Mouse (Mus musculus) heart, embryonic 16.5 days (tissue): Measurements from ENCODE around the gene Pdcd2. TPM values are rescaled to one million over a fixed set of nuclear protein-coding genes. Genes with fewer than 3 reads are reported as not detected.
A peak's percentile ranks its signal among the peaks of the same experiment; 100 is the strongest.

ENCODE experiments used
- ATAC-seq: fragments of 200-750 bp; cut with Nextera tagmentation; replicated peaks from 2 replicates; pipeline ENCODE4 v1.8.0; 2017; ENCODE audit warnings: moderate number of reproducible peaks; ENCODE audit not compliant: insufficient read depth, low FRiP score; ENCODE audit errors: extremely low read depth
- H3K27ac ChIP-seq: fragments of 300-500 bp; sonication (generic); 2 replicates; pipeline ENCODE4 v1.5.1; 2014; ENCODE audit warnings: mild to moderate bottlenecking, low read length, control low read depth, moderate library complexity
- H3K27me3 ChIP-seq: fragments of 300-500 bp; sonication (generic); 2 replicates; pipeline ENCODE4 v1.6.1; 2014; ENCODE audit warnings: low read length, mixed read lengths; ENCODE audit not compliant: control insufficient read depth, insufficient read depth
- H3K36me3 ChIP-seq: fragments of 300-500 bp; sonication (generic); 2 replicates; pipeline ENCODE4 v1.6.1; 2014; ENCODE audit not compliant: control insufficient read depth, insufficient read depth
- H3K4me1 ChIP-seq: fragments of 300-500 bp; sonication (generic); 2 replicates; pipeline ENCODE4 v1.6.1; 2014; ENCODE audit warnings: low read length, mixed read lengths; ENCODE audit not compliant: control insufficient read depth, insufficient read depth
- H3K4me2 ChIP-seq: fragments of 300-500 bp; sonication (generic); 2 replicates; pipeline ENCODE4 v1.6.1; 2014; ENCODE audit warnings: low read depth, mild to moderate bottlenecking, control low read depth, low read length
- H3K4me3 ChIP-seq: fragments of 300-500 bp; sonication (generic); 2 replicates; pipeline ENCODE4 v1.5.1; 2014; ENCODE audit warnings: mild to moderate bottlenecking, control low read depth, low read length
- H3K9ac ChIP-seq: fragments of 300-500 bp; sonication (generic); 2 replicates; pipeline ENCODE4 v1.6.1; 2014; ENCODE audit warnings: low read length, control low read depth
- H3K9me3 ChIP-seq: fragments of 300-500 bp; sonication (generic); replicated peaks from 2 replicates; pipeline ENCODE4 v1.6.1; 2016; ENCODE audit warnings: low read length; ENCODE audit not compliant: control insufficient read depth
- WGBS: fragments of 180-500 bp; shearing (Covaris S2); extraction: QIAGEN DNeasy Blood & Tissue Kit; methylation state at CpG from one replicate; pipeline ENCODE4 v1.1.7; 2014; 5-methylcytosine and 5-hydroxymethylcytosine counted together
- polyA plus RNA-seq: library from polyadenylated mRNA; unstranded; fragments of >200 nt; fragmentation: Nextera tagmentation; extraction: Ambion mirVana; gene quantifications from 2 replicates; pipeline ENCODE4 v1.2.1, GENCODE M21; 2015

Gene Pdcd2
- polyA plus RNA-seq, 1 experiment from 2014 or later = 35.1 TPM

- 91% methylated on average over 1 of the region's 1 CpGs for WGBS
- Histone ChIP-seq H3K27me3 (no peaks in the 10 kb centered on the region), H3K36me3 (peaks cover 53% of the 10 kb centered on the region), H3K9me3 (no peaks in the 10 kb centered on the region), H3K4me2 (no peak overlapping the region), H3K4me3 (no peak overlapping the region), H3K9ac (no peak overlapping the region), H3K27ac (no peak overlapping the region), H3K4me1 (no peaks in the 10 kb centered on the region)
- no peak for ATAC-seq
Observed at GRCm38 (mm10) chr17:15518766-15519165, 8.3 kb downstream of the Pdcd2 start.

- WGBS = 89% methylated on average over 5 of the region's 5 CpGs
- no peaks in the 10 kb centered on the region for H3K4me1 ChIP-seq
- no peak overlapping the region for H3K27ac ChIP-seq
- H3K9me3 ChIP-seq = no peaks in the 10 kb centered on the region
- no peak overlapping the region for H3K4me2 ChIP-seq
- no peak for ATAC-seq
- H3K27me3 ChIP-seq = no peaks in the 10 kb centered on the region
- H3K9ac ChIP-seq = no peak overlapping the region
- peaks cover 57% of the 10 kb centered on the region for H3K36me3 ChIP-seq
- no peak overlapping the region for H3K4me3 ChIP-seq
Observed at GRCm38 (mm10) chr17:15518186-15518585, 8.9 kb downstream of the Pdcd2 start.

- H3K27ac ChIP-seq = no peak overlapping the region
- ATAC-seq = 0 out of 2 replicates have a peak, but pooled peaks have one; percentile 28
- no peak overlapping the region for H3K4me2 ChIP-seq
- no peaks in the 10 kb centered on the region for H3K9me3 ChIP-seq
- H3K4me1 ChIP-seq = no peaks in the 10 kb centered on the region
- peaks cover 53% of the 10 kb centered on the region for H3K36me3 ChIP-seq
- no peak overlapping the region for H3K4me3 ChIP-seq
- no peaks in the 10 kb centered on the region for H3K27me3 ChIP-seq
- 45% methylated on average over 5 of the region's 5 CpGs for WGBS
- no peak overlapping the region for H3K9ac ChIP-seq
Observed at GRCm38 (mm10) chr17:15517776-15518175, 9.3 kb downstream of the Pdcd2 start.

GRCm38 (mm10) chr17:15510694-15511093 lies 16.4 kb downstream of the Pdcd2 start:
- Histone ChIP-seq H3K9ac (no peak overlapping the region), H3K4me3 (no peak overlapping the region), H3K9me3 (no peaks in the 10 kb centered on the region; the same call in 1 of the 2 replicates), H3K27ac (no peak overlapping the region), H3K4me2 (no peak overlapping the region), H3K36me3 (peaks cover 75% of the 10 kb centered on the region), H3K27me3 (no peaks in the 10 kb centered on the region), H3K4me1 (no peaks in the 10 kb centered on the region)
- 100% methylated on average over 2 of the region's 2 CpGs for WGBS
- no peak for ATAC-seq

- peak; percentile 90 for ATAC-seq
- Histone ChIP-seq H3K36me3 (peaks cover 14% of the 10 kb centered on the region), H3K4me1 (peaks cover 32% of the 10 kb centered on the region), H3K4me2 (peak within 1 kb of the TSS; percentile 81), H3K27ac (peak within 1 kb of the TSS; percentile 87), H3K9me3 (no peaks in the 10 kb centered on the region), H3K27me3 (no peaks in the 10 kb centered on the region), H3K4me3 (peak within 1 kb of the TSS; percentile 98), H3K9ac (peak within 1 kb of the TSS; percentile 92)
- under 1% methylated on average over 63 of the region's 63 CpGs for WGBS
Observed at GRCm38 (mm10) chr17:15499656-15500394, 27.3 kb downstream of the Pdcd2 start, which contains the start of the genes Psmb1 and Tbp. TSS of gene Psmb1 (minus strand) at chr17:15499751. TSS of gene Tbp (plus strand) at chr17:15499888.

GRCm38 (mm10) chr17:15498753-15499113 lies 28.4 kb downstream of the Pdcd2 start:
- 40% methylated on average over 7 of the region's 7 CpGs for whole genome bisulfite sequencing
- H3K36me3 ChIP-seq = peaks cover 9% of the 10 kb centered on the region
- peak overlapping the region; percentile 87 for H3K27ac ChIP-seq
- no peaks in the 10 kb centered on the region for H3K27me3 ChIP-seq
- H3K9ac ChIP-seq = peak overlapping the region; percentile 84
- no peak for ATAC-seq
- peak overlapping the region; percentile 81 for H3K4me2 ChIP-seq
- H3K4me1 ChIP-seq = peaks cover 32% of the 10 kb centered on the region
- H3K4me3 ChIP-seq = peak overlapping the region; percentile 98
- no peaks in the 10 kb centered on the region for H3K9me3 ChIP-seq

- under 1% methylated on average over 50 of the region's 50 CpGs for WGBS
- Histone ChIP-seq H3K4me1 (peaks cover 32% of the 10 kb centered on the region), H3K4me3 (peak overlapping the region; percentile 75), H3K4me2 (peak overlapping the region; percentile 81), H3K36me3 (peaks cover 11% of the 10 kb centered on the region), H3K9ac (peak overlapping the region; percentile 84), H3K27me3 (no peaks in the 10 kb centered on the region), H3K9me3 (no peaks in the 10 kb centered on the region), H3K27ac (peak overlapping the region; percentile 87)
- ATAC-seq = peak; percentile 94
Observed at GRCm38 (mm10) chr17:15497882-15498752, 29.0 kb downstream of the Pdcd2 start.

GRCm38 (mm10) chr17:15490542-15490941 lies 36.6 kb downstream of the Pdcd2 start:
- peaks cover 4% of the 10 kb centered on the region; the same call in 1 of the 2 replicates for H3K4me1 ChIP-seq
- no peaks in the 10 kb centered on the region for H3K27me3 ChIP-seq
- H3K9ac ChIP-seq = no peak overlapping the region
- H3K27ac ChIP-seq = no peak overlapping the region
- no peak overlapping the region for H3K4me2 ChIP-seq
- WGBS = 72% methylated on average over 7 of the region's 7 CpGs
- no peak overlapping the region for H3K4me3 ChIP-seq
- no peaks in the 10 kb centered on the region for H3K9me3 ChIP-seq
- no peak for ATAC-seq
- H3K36me3 ChIP-seq = peaks cover 38% of the 10 kb centered on the region

GRCm38 (mm10) chr17:15472671-15473070 lies 54.4 kb downstream of the Pdcd2 start:
- ATAC-seq = no peak
- no peak overlapping the region for H3K4me2 ChIP-seq
- 87% methylated on average over 4 of the region's 4 CpGs for WGBS
- no peak overlapping the region for H3K9ac ChIP-seq
- no peaks in the 10 kb centered on the region for H3K9me3 ChIP-seq
- no peaks in the 10 kb centered on the region for H3K27me3 ChIP-seq
- H3K4me1 ChIP-seq = no peaks in the 10 kb centered on the region
- H3K4me3 ChIP-seq = no peak overlapping the region
- H3K36me3 ChIP-seq = peaks cover 53% of the 10 kb centered on the region
- no peak overlapping the region for H3K27ac ChIP-seq
